Mouse (Mus musculus): ENCODE data around the gene 1700016C15Rik. TPM values are rescaled to one million over a fixed set of nuclear protein-coding genes. Genes with fewer than 3 reads are reported as not detected.

Gene 1700016C15Rik
- polyA plus RNA-seq, 1 experiment from 2014 or later: not detected

Other genes with a start within 250 kb of the 1700016C15Rik start
- gene Adss, start 66.7 kb downstream of the 1700016C15Rik start, polyA plus RNA-seq (2015; fragmentation: Nextera tagmentation; extraction: Ambion mirVana): 22.3 and 24.4 TPM in 2 replicates

Measured in heart, embryonic 13.5 days (tissue).